Mouse (Mus musculus) telencephalon, adult 2 months (tissue): ENCODE results near the gene Bad.
"Not testable (repeated sequence)": the region's sequence is repeated elsewhere in the genome, so short reads cannot be mapped to it uniquely, and the experiment has no call there.

Source experiments
- DNase-seq: peaks from one replicate; pipeline ENCODE4 v3.0.0-alpha.2; 2011; ENCODE audit warnings: low read depth, low spot score

Gene Bad

GRCm38 (mm10) chr19:6941372-6942248 is at the start of gene Bad:
TSS of gene Bad (plus strand) at chr19:6941861.
- DNase-seq, result peak; percentile 84

- DNase-seq, result no peak
These were observed 49.1 kb upstream of the Bad start for GRCm38 (mm10) chr19:6892512-6892911.

DNA sequence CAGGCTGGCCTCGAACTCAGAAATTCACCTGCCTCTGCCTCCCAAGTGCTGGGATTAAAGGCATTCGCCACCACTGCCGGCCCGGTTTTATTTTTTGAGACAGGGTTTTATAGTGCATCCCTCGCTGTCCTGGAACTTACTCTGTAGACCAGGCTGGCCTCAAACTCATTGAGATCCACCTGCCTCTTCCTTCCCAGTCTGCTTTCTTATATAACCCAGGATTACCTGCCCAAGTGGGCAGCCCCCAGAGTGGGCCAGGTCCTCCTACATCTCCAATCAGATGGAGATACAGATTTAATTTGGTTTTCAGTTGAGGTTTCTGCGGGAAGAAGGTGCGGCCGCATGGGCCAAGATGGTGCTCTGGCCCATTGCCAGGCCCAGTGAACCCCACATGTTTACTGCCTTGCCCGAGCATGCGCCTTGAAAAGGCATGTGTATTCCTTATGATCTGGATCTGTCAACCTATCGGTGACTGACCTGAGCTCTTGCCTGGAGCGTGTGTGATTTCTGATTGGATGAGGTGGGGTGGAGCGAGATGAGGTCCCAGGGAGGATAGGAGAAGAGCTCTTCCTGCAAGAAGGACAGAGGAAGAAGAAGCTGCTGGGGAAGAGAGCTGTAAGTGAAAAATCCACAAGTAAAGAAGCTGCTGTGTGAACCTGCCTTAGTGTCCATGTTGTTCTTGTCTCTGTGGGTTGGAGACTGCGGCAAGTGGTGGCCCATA is 47.8 kb upstream of the Bad start:
- no peak for DNase-seq

- not testable (repeated sequence) for DNase-seq
These were observed 45.9 kb upstream of the Bad start for GRCm38 (mm10) chr19:6895608-6896305.

DNA sequence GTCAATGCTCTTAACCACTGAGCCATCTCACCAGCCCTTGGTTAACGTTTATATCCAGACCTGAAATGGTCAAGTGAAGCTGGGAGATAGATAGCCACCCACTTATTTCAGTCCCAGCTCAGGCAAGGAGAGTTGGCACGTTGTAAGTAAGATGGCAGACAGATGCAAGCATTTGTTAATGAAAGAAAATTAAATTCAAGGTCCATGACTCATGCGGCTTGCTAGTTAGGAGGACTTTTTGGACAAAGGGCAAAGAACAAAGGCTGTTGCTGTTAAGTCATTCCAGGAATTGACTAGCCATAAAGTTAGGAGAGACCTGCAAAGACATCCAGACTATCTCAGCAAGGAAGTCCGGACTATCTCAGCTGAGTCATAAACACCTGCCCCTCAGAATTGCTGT is 42.0 kb upstream of the Bad start:
- DNase-seq, result no peak

GRCm38 (mm10) chr19:6903031-6903430 is 38.6 kb upstream of the Bad start:
- DNase-seq, result no peak

DNA sequence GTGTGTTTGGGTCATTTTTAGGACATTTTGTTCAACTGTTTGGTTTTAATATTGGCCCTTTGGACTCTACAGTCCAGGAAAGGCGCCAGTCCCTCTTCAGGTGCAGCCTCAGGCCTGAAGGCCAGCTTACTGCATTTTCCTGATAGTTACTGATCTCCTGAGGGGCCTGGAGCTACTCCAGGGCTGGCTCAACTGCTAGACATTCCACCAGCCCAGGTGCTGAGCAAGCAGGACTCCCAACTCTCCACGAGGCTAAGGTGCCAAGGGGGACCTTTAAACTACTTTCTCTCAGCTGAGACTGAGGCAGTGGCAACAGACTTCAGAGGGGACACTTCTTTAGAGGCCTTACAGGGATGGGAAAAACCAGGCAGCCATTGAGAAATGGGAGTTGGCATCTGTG is 36.8 kb upstream of the Bad start:
- no peak for DNase-seq

GRCm38 (mm10) chr19:6905498-6906159 is 36.0 kb upstream of the Bad start:
- no peak for DNase-seq

GRCm38 (mm10) chr19:6906199-6906598 is 35.5 kb upstream of the Bad start:
- no peak for DNase-seq

GRCm38 (mm10) chr19:6907094-6907493 is 34.6 kb upstream of the Bad start:
- DNase-seq, result no peak

DNA sequence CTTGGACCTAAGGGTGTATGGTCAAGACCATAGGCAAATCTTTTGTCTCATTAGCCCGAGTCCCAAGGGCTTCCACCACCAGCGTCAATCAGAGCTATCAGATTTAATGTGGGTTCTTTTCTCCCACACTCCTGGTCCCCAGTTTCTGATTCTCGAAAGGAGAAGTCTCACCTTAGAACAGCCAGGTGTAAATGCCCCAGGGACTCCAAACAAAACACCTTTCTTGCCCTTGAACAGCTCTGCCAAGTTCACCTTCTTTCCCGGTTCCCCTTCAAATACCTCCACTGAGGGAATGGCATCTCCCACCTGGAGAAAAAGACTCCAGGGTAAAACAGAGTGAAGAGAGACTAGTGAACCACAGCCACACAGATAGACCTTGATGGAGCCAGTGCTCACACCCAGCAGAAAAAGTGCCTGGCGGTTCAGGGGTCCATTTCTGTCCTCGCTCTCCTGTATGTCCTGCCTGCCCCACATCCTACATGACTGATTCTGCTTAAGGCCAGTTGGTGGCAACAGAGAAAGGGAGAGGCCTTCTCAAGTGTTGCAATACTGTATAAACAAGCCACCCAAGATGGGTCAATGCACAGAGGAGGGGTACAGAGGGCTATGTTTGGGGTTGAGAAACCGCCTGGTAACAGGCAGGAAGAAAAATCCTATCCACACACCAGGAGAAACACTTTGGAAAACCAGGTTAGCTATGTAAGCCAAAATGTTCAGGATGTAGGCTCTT is 33.7 kb upstream of the Bad start:
- DNase-seq, result no peak

- no peak for DNase-seq
These were observed 32.6 kb upstream of the Bad start for GRCm38 (mm10) chr19:6909021-6909420.

DNA sequence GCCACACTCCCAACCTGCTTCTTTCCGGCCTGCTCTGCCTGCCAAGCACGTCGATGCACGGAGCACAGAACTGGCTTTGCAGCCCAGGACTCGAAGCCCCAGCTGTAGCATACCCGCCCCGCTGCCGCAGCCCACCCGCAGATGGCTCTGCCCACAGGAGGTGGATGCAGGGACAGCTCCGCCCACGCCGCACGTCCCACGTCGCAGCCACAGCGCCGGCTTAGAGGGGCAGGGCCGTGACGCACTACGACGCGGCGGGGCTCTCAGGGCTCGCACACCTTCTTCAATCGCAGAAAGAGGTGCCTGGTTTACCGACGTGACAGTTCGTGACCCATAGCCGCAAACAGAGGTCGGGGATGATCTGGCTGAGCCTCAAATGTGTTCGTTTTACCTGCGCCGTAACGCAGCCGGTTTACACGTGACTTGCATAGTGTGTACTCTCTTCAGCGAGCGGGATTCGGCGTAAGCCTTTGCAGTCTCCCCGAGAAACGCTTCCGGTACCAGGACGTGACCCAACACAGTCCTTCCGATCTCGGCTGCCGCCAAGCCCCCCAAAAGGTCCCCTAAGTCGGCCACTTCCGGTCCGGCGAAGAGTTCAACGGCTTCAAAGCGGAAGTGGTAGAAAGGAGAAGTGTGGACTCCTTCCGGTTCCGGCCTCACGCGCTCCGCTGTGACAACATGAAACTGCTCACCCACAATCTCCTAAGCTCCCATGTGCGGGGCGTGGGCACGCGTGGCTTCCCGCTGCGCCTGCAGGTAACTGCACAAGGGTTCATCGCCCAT is 32.0 kb upstream of the Bad start, which contains the start of the genes Trmt112 and Prdx5:
TSS of gene Trmt112 (plus strand) at position 192 of the 783 bp plus-strand sequence.
TSS of gene Prdx5 (minus strand) at position 600 of the 783 bp plus-strand sequence.
- peak; percentile 99 for DNase-seq

GRCm38 (mm10) chr19:6910306-6910705 is 31.4 kb upstream of the Bad start:
- DNase-seq, result not testable (repeated sequence)

DNA sequence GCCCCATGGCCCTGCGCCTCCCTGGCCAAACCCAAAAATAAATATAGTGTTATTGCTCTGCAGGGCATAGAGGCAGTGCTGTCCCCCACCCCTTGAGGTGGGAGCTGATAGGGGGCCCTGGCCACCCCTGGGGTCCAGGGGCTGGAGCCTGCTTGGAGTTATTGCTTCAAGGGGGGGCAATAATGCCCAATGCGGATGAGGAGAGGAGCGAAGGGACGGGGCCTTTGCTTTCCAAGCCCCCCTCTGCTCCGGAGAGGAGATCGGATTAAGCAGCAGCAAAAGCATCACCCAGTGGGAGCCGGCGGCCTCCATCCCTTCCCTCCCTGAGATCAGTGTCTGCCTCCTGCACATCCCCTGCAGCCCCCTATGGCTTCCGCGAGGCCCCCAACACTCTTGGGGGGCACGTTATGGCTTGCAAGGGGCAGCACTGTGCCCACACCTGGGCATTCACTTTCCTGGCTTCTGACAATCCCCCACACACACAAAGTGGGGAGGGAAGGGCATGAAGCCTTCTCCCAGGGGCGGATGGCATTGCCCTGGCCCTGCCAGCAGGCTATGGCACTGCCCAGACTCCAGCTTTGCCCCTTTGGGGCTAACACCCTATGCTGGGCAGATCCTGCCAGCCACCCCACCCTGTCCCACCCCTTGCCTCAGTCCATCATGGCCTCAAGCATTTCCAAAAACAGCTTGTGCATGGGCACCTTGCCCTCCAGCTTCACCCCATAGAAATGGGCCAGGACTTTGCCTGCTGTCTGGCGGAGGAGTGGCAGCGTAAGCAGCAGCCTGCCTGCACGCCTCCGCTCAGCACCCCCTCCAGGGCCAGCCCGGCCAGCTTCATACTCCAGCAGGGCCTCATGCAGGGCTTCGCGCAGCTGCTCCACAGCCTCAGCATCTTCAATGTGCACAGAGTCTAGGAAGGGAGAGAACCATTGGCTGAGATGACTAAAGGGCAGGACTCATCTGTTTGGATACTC is 30.3 kb upstream of the Bad start:
- DNase-seq, result no peak

DNA sequence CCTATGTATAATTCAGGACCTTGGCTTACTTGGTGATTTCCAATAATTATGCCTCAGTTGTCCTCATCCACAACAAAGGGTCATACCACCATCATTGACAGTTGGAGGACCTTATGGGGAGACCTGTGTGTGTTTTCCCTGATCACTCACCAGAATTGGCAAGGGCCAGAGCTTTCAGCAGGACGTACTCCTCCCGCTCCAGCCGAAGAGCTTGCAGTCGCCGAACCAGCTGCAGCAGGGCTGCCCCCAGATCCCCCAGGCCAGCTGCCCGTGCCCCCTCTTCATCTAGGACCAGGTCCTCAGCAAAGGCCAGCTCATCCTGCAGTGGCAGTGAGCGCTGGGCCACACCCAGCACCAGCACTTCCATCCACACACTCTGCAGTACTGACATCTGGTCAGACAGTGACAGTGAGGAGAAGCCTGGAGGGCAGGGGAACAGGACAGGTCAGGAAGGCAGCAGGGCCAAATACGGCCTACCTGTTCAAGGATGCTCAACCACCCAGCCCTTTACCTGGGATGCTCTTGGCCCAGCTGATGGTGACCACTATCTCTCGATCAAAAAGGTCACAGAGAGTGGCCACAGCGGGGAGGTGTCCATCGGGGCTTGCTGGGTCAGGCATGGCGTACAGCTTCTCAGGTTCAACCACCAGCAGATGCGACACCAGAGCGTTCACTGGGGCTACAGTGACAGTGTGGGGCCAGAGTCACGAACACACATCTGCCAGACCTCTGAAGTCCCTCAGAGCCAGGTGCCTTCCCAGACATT is 29.3 kb upstream of the Bad start:
- DNase-seq, result no peak

DNA sequence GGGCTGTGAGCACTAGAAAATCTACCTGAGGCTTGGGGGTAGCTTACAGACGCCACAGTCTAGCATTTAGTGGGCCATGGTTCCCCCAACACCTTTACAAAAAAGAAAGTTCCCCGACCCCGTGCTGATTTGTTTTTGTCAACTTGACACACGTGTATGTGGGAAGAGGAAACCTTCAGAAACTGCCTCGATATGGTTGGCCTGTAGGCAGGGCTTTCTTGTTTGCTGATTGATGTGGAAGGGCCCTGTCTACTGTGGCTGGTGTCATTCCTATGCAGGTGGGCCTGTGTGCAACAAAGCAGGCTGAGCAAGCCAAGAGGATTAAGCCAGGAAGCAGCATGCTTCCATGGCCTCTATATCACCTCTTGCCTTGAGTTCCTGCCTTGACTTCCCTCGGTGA is 28.6 kb upstream of the Bad start:
- no peak for DNase-seq

- DNase-seq, result no peak
These were observed 27.7 kb upstream of the Bad start for GRCm38 (mm10) chr19:6913991-6914390.
